Mouse (Mus musculus) right cerebral cortex, adult 18-20 months (tissue): Measurements from ENCODE around the gene Cpd.
A peak's percentile ranks its signal among the peaks of the same experiment; 100 is the strongest.

Experiments used
- DNase-seq: peaks from one replicate; pipeline ENCODE4 v3.0.0; 2022; ENCODE audit warnings: mixed read lengths

Gene Cpd

DNA sequence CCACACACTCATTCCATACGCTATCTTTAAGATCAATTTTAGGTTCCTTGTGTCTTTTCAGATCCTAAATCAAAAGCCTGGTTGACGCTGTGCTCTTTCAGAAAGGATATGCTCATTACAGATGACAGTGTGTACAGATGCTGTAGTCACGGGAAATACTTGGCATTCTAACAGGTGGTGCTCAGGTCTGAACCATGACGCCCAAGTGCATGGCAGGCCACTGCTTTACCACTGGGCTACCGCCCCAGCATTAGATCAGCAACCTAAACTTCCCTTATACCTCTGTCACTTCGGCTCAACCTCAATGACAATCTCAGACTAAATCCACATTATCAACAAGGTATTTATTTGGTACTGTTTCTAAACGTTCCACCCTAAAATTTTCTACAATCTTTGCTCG, 71.3 kb downstream of the Cpd start:
- no peak for DNase-seq

- DNase-seq, result no peak
These were observed 73.0 kb downstream of the Cpd start for GRCm38 (mm10) chr11:76773811-76774210.

GRCm38 (mm10) chr11:76770566-76770965, 76.3 kb downstream of the Cpd start:
- no peak for DNase-seq

DNA sequence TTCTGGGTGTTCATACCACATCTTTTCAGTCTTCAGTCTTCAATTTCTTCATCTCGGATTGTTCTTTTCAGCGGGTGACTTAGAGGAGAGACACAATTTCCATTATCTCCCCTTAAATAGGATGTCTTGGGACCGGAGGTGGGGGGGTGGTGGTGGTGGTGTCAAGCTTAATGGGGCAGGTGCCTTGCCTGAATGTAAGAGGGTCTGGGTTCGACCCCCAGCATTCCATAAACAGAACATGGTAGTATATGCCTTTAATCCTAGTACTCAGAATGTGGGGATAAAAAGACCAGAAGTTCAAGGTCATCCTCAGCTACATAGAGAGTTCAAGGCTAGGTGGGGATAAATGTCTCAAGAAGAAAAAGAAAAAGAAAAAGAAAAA, 83.1 kb downstream of the Cpd start:
- no peak for DNase-seq

- peak; percentile 94 for DNase-seq
These were observed 83.6 kb downstream of the Cpd start, which contains the start of gene Gosr1 for GRCm38 (mm10) chr11:76763053-76763740. Gene Gosr1, minus strand, starts transcription at chr11:76763579.

GRCm38 (mm10) chr11:76752276-76752675, 94.5 kb downstream of the Cpd start:
- DNase-seq, result no peak

GRCm38 (mm10) chr11:76748819-76749218, 98.0 kb downstream of the Cpd start:
- DNase-seq, result no peak

- DNase-seq, result no peak
These were observed 100.9 kb downstream of the Cpd start for GRCm38 (mm10) chr11:76745921-76746320.

- DNase-seq, result peak; percentile 65
These were observed 102.3 kb downstream of the Cpd start for GRCm38 (mm10) chr11:76744550-76744949.

DNA sequence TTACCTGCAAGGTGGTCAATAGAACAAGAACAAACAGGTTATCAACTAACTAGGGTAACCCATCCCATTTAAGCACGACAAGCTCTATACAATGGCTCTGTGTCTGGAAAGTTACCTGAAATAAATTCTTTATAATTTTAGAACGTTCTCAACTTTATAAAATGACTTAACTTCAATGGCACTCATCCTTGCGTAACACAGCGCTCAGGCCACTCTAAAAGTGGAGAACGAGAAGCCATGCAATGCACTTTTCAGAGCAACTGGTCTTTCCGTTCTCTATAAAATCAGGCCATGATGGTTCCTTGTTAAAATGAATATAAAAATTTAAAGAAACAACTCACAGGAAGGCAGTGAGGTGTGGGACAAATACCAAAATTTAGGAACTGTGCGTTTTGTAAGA, 104.3 kb downstream of the Cpd start:
- DNase-seq, result no peak

GRCm38 (mm10) chr11:76739125-76739524, 107.7 kb downstream of the Cpd start:
- no peak for DNase-seq

- DNase-seq, result no peak
These were observed 111.0 kb downstream of the Cpd start for GRCm38 (mm10) chr11:76735753-76736324.

DNA sequence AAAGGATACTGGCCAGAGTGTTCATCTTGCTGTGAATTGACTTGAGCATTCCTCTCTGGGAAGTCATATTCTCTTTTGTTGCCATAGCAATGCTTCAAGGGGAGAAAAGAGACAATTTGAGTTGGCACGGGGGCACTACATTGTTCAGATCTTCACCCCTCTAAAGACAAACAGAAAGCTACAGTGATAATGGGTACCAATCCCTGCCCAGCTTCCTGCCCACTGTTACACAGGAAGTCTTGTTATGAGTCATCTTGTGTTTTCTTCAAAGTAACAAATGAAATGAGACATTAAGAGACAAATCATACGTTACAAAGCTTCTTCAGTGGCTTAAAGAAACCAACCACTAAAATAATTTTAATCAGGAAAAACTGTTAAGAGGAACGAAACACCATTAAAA, 112.3 kb downstream of the Cpd start:
- no peak for DNase-seq

- no peak for DNase-seq
These were observed 116.2 kb downstream of the Cpd start for GRCm38 (mm10) chr11:76730650-76731049.
